Mouse (Mus musculus): Measurements from ENCODE around the gene Arhgef28.

GRCm38 (mm10) chr13:98027122-98027521, 179.1 kb downstream of the Arhgef28 start:
- TF ChIP-seq GATA1 (IDR thresholded peaks at IDR 0.05; ENCODE audit: borderline replicate concordance, low read length) (no peak), FLI1 (IDR thresholded peaks at IDR 0.05; ENCODE audit: low read length) (no peak)

All from megakaryocyte, embryonic 14.5 days (primary cell).